Mouse (Mus musculus) limb, embryonic 15.5 days (tissue): ENCODE results near the gene Nsun6. TPM values are rescaled to one million over a fixed set of nuclear protein-coding genes. Genes with fewer than 3 reads are reported as not detected.

Experiments used
- ATAC-seq: fragments of 200-750 bp; cut with Nextera tagmentation; 2 replicates; pipeline ENCODE4 v1.8.0; 2017; ENCODE audit warnings: low read depth, moderate TSS enrichment; ENCODE audit not compliant: insufficient number of reproducible peaks, low FRiP score, low TSS enrichment
- H3K27ac ChIP-seq: fragments of 300-500 bp; sonication (generic); 2 replicates; pipeline ENCODE4 v1.5.1; 2015; ENCODE audit warnings: moderate library complexity, mild to moderate bottlenecking, inconsistent platforms
- H3K27me3 ChIP-seq: fragments of 300-500 bp; sonication (generic); 2 replicates; pipeline ENCODE4 v1.6.1; 2015; ENCODE audit warnings: inconsistent platforms
- H3K36me3 ChIP-seq: fragments of 300-500 bp; sonication (generic); 2 replicates; pipeline ENCODE4 v1.6.1; 2015; ENCODE audit warnings: inconsistent platforms
- H3K4me1 ChIP-seq: fragments of 300-500 bp; sonication (generic); 2 replicates; pipeline ENCODE4 v1.6.1; 2015; ENCODE audit warnings: inconsistent platforms
- H3K4me2 ChIP-seq: fragments of 300-500 bp; sonication (generic); 2 replicates; pipeline ENCODE4 v1.6.1; 2015; ENCODE audit warnings: mild to moderate bottlenecking, inconsistent platforms
- H3K4me3 ChIP-seq: fragments of 300-500 bp; sonication (generic); 2 replicates; pipeline ENCODE4 v1.5.1; 2015; ENCODE audit warnings: mild to moderate bottlenecking, inconsistent platforms
- H3K9ac ChIP-seq: fragments of 300-500 bp; sonication (generic); 2 replicates; pipeline ENCODE4 v1.6.1; 2015; ENCODE audit warnings: inconsistent platforms
- H3K9me3 ChIP-seq: fragments of 300-500 bp; sonication (generic); 2 replicates; pipeline ENCODE4 v1.6.1; 2016; ENCODE audit warnings: inconsistent platforms
- WGBS: fragments of 180-500 bp; shearing (Covaris S2); methylation state at CpG from one replicate; pipeline ENCODE4 v1.1.7; 2015; 5-methylcytosine and 5-hydroxymethylcytosine counted together
- polyA plus RNA-seq: library from polyadenylated mRNA; unstranded; fragments of >200 nt; fragmentation: Nextera tagmentation; extraction: Ambion mirVana; gene quantifications from 2 replicates; pipeline ENCODE4 v1.2.1, GENCODE M21; 2015

The Nsun6 gene
- polyA plus RNA-seq = 11.2 and 12.9 TPM in 2 replicates

GRCm38 (mm10) chr2:15054945-15055637, at the start of gene Nsun6:
Gene Nsun6, minus strand, starts transcription at chr2:15055069.
- Histone ChIP-seq H3K36me3 (no peaks in the 10 kb centered on the region), H3K9me3 (no peaks in the 10 kb centered on the region), H3K27ac (peak within 1 kb of the TSS; percentile 96), H3K4me2 (peak within 1 kb of the TSS; percentile 50), H3K4me1 (peaks cover 17% of the 10 kb centered on the region), H3K4me3 (peak within 1 kb of the TSS; percentile 86), H3K27me3 (no peaks in the 10 kb centered on the region), H3K9ac (peak within 1 kb of the TSS; percentile 87)
- peak; percentile 97 for ATAC-seq
- WGBS = under 1% methylated on average over 71 of the region's 75 CpGs

GRCm38 (mm10) chr2:15104386-15104785, 49.5 kb upstream of the Nsun6 start:
- H3K27ac ChIP-seq = no peak overlapping the region
- WGBS = 33% methylated on average over 1 of the region's 1 CpGs
- ATAC-seq = no peak

GRCm38 (mm10) chr2:15096514-15097090, 41.7 kb upstream of the Nsun6 start:
- WGBS = 54% methylated on average over 3 of the region's 3 CpGs

More at GRCm38 (mm10) chr2:15104386-15104785, 49.5 kb upstream of the Nsun6 start:
- Histone ChIP-seq H3K36me3 (no peaks in the 10 kb centered on the region), H3K4me3 (no peak overlapping the region), H3K9ac (no peak overlapping the region), H3K4me2 (no peak overlapping the region), H3K27me3 (no peaks in the 10 kb centered on the region), H3K9me3 (no peaks in the 10 kb centered on the region), H3K4me1 (no peaks in the 10 kb centered on the region)

GRCm38 (mm10) chr2:15087308-15087707, 32.4 kb upstream of the Nsun6 start:
- no peak overlapping the region for H3K4me3 ChIP-seq
- no peak for ATAC-seq
- no peaks in the 10 kb centered on the region for H3K9me3 ChIP-seq
- peaks cover 18% of the 10 kb centered on the region for H3K36me3 ChIP-seq
- H3K27me3 ChIP-seq = no peaks in the 10 kb centered on the region
- H3K27ac ChIP-seq = no peak overlapping the region
- no peak overlapping the region for H3K4me2 ChIP-seq
- no peaks in the 10 kb centered on the region for H3K4me1 ChIP-seq
- H3K9ac ChIP-seq = no peak overlapping the region
- WGBS = 90% methylated on average over 1 of the region's 1 CpGs

More at GRCm38 (mm10) chr2:15096514-15097090, 41.7 kb upstream of the Nsun6 start:
- no peaks in the 10 kb centered on the region for H3K4me1 ChIP-seq
- H3K9me3 ChIP-seq = no peaks in the 10 kb centered on the region
- no peak overlapping the region for H3K4me2 ChIP-seq
- no peak overlapping the region for H3K27ac ChIP-seq
- H3K36me3 ChIP-seq = no peaks in the 10 kb centered on the region
- ATAC-seq = no peak
- H3K27me3 ChIP-seq = no peaks in the 10 kb centered on the region
- no peak overlapping the region for H3K9ac ChIP-seq
- H3K4me3 ChIP-seq = no peak overlapping the region

- Histone ChIP-seq H3K9me3 (no peaks in the 10 kb centered on the region), H3K27ac (no peak overlapping the region), H3K4me1 (no peaks in the 10 kb centered on the region), H3K4me2 (no peak overlapping the region), H3K9ac (no peak overlapping the region), H3K4me3 (no peak overlapping the region), H3K36me3 (peaks cover 42% of the 10 kb centered on the region), H3K27me3 (no peaks in the 10 kb centered on the region)
- WGBS = 95% methylated on average over 2 of the region's 2 CpGs
- ATAC-seq = no peak
These were observed 28.8 kb upstream of the Nsun6 start for GRCm38 (mm10) chr2:15083702-15084101.

- no peaks in the 10 kb centered on the region for H3K27me3 ChIP-seq
- WGBS = 63% methylated on average over 5 of the region's 5 CpGs
- H3K9me3 ChIP-seq = no peaks in the 10 kb centered on the region
- no peak overlapping the region for H3K27ac ChIP-seq
- 0 out of 2 replicates have a peak, but pooled peaks cover 3% of the 10 kb centered on the region for H3K4me1 ChIP-seq
- no peak overlapping the region for H3K4me2 ChIP-seq
- no peak overlapping the region for H3K9ac ChIP-seq
- no peak overlapping the region for H3K4me3 ChIP-seq
- no peak for ATAC-seq
- H3K36me3 ChIP-seq = peaks cover 23% of the 10 kb centered on the region
These were observed 12.2 kb upstream of the Nsun6 start for GRCm38 (mm10) chr2:15067091-15067490.

- WGBS = 86% methylated on average over 2 of the region's 2 CpGs
- Histone ChIP-seq H3K9ac (no peak overlapping the region), H3K27me3 (no peaks in the 10 kb centered on the region), H3K4me2 (no peak overlapping the region), H3K36me3 (peaks cover 14% of the 10 kb centered on the region), H3K4me3 (no peak overlapping the region), H3K27ac (no peak overlapping the region), H3K9me3 (no peaks in the 10 kb centered on the region), H3K4me1 (0 out of 2 replicates have a peak, but pooled peaks cover 3% of the 10 kb centered on the region)
- ATAC-seq = no peak
These were observed 10.6 kb upstream of the Nsun6 start for GRCm38 (mm10) chr2:15065447-15065846.

GRCm38 (mm10) chr2:15064380-15065269, 9.8 kb upstream of the Nsun6 start:
- no peaks in the 10 kb centered on the region for H3K27me3 ChIP-seq
- 0 out of 2 replicates have a peak, but pooled peaks cover 7% of the 10 kb centered on the region for H3K36me3 ChIP-seq
- no peak overlapping the region for H3K4me3 ChIP-seq
- H3K9ac ChIP-seq = no peak overlapping the region
- 66% methylated on average over 7 of the region's 7 CpGs for WGBS
- ATAC-seq = no peak
- 0 out of 2 replicates have a peak, but pooled peaks cover 3% of the 10 kb centered on the region for H3K4me1 ChIP-seq
- H3K9me3 ChIP-seq = no peaks in the 10 kb centered on the region
- H3K27ac ChIP-seq = no peak overlapping the region
- no peak overlapping the region for H3K4me2 ChIP-seq

- 0 out of 2 replicates have a peak, but pooled peaks cover 3% of the 10 kb centered on the region for H3K4me1 ChIP-seq
- H3K4me3 ChIP-seq = no peak overlapping the region
- no peak overlapping the region for H3K4me2 ChIP-seq
- H3K27me3 ChIP-seq = no peaks in the 10 kb centered on the region
- no peaks in the 10 kb centered on the region for H3K9me3 ChIP-seq
- no peak overlapping the region for H3K9ac ChIP-seq
- H3K27ac ChIP-seq = no peak overlapping the region
- H3K36me3 ChIP-seq = 0 out of 2 replicates have a peak, but pooled peaks cover 3% of the 10 kb centered on the region
- 27% methylated on average over 1 of the region's 1 CpGs for WGBS
- no peak for ATAC-seq
These were observed 8.9 kb upstream of the Nsun6 start for GRCm38 (mm10) chr2:15063815-15064214.

GRCm38 (mm10) chr2:15060856-15061255, 6.0 kb upstream of the Nsun6 start:
- Histone ChIP-seq H3K27me3 (no peaks in the 10 kb centered on the region), H3K4me2 (no peak overlapping the region), H3K4me1 (peaks cover 13% of the 10 kb centered on the region; the same call in 1 of the 2 replicates), H3K36me3 (no peaks in the 10 kb centered on the region), H3K9me3 (no peaks in the 10 kb centered on the region), H3K4me3 (no peak overlapping the region), H3K27ac (no peak overlapping the region), H3K9ac (no peak overlapping the region)
- WGBS = 78% methylated on average over 3 of the region's 3 CpGs
- no peak for ATAC-seq

GRCm38 (mm10) chr2:15058227-15058626, 3.4 kb upstream of the Nsun6 start:
- WGBS = 75% methylated on average over 5 of the region's 5 CpGs
- Histone ChIP-seq H3K9ac (no peak overlapping the region), H3K27ac (no peak overlapping the region), H3K36me3 (no peaks in the 10 kb centered on the region), H3K4me3 (no peak overlapping the region), H3K9me3 (no peaks in the 10 kb centered on the region), H3K4me1 (peaks cover 17% of the 10 kb centered on the region), H3K27me3 (no peaks in the 10 kb centered on the region), H3K4me2 (no peak overlapping the region)
- no peak for ATAC-seq
